Mouse (Mus musculus): ENCODE measurements around the gene Pla2g5. TPM values are rescaled to one million over a fixed set of nuclear protein-coding genes. Genes with fewer than 3 reads are reported as not detected.

Pla2g5 gene
- total and polyA plus RNA-seq, 3 experiments = 24.8 to 87.6 (median 33.0) TPM

- H3K9ac ChIP-seq (ENCODE audit: low read depth, low read length) = no peak overlapping the region
- H3K36me3 ChIP-seq (ENCODE audit: control insufficient read depth, insufficient read depth, low read length) = no peaks in the 10 kb centered on the region
- no peak overlapping the region for H3K27ac ChIP-seq
- H3K79me2 ChIP-seq (replicated peaks; ENCODE audit: control insufficient read depth, insufficient read depth, low read length) = no peaks in the 10 kb centered on the region
- no peak overlapping the region for H3K4me3 ChIP-seq
- intact Hi-C loops (cut with DNase I) = loop anchor here (1.0 kb wide), 1 partner anchor 18 kb away; no protein-coding TSS in a partner anchor
- 54% methylated on average over 6 of the region's 6 CpGs for WGBS
- H3K27me3 ChIP-seq (ENCODE audit: control insufficient read depth, insufficient read depth, low read length) = no peaks in the 10 kb centered on the region
- peaks cover 2% of the 10 kb centered on the region; the same call in 1 of the 2 replicates for H3K4me1 ChIP-seq (ENCODE audit: control insufficient read depth, insufficient read depth, low read length)
- TF ChIP-seq CTCF (IDR thresholded peaks at IDR 0.05) (no peak), EP300 (IDR thresholded peaks at IDR 0.05; ENCODE audit: insufficient read depth, low read depth, low read length) (no peak), POLR2A (IDR thresholded peaks at IDR 0.05; ENCODE audit: insufficient read depth, low read depth, low read length) (no peak)
- DNase-seq = no peak
Observed at GRCm38 (mm10) chr4:138865991-138866390, 2.7 kb upstream of the Pla2g5 start.

DNA sequence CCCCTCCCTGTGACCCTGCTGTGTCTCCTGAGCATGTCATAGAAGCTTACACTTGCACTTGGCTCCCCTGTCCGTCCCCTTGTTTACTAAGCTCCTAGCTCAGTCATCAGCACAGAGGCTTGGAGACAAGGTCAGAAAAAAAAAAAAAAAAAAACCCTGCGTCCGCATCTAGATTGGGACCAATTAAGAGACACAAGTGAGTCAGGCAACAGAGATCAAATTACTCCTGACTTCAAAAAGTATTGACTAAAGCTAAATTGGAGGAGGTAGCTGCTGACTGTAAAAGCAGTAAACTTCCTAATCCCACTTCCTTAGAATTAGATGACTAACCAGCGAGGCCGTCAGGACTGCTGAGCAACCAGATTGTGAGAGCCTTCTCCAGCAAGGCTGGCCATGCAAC, 1.8 kb upstream of the Pla2g5 start:
- intact Hi-C loops (cut with DNase I) = no loop called here
- H3K36me3 ChIP-seq (ENCODE audit: control insufficient read depth, insufficient read depth, low read length) = no peaks in the 10 kb centered on the region
- H3K27ac ChIP-seq = no peak overlapping the region
- DNase-seq = no peak
- peaks cover 2% of the 10 kb centered on the region; the same call in 1 of the 2 replicates for H3K4me1 ChIP-seq (ENCODE audit: control insufficient read depth, insufficient read depth, low read length)
- H3K79me2 ChIP-seq (replicated peaks; ENCODE audit: control insufficient read depth, insufficient read depth, low read length) = no peaks in the 10 kb centered on the region
- 37% methylated on average over 5 of the region's 5 CpGs for WGBS
- H3K9ac ChIP-seq (ENCODE audit: low read depth, low read length) = no peak overlapping the region
- TF ChIP-seq POLR2A (IDR thresholded peaks at IDR 0.05; ENCODE audit: insufficient read depth, low read depth, low read length) (no peak), EP300 (IDR thresholded peaks at IDR 0.05; ENCODE audit: insufficient read depth, low read depth, low read length) (no peak), CTCF (IDR thresholded peaks at IDR 0.05) (no peak)
- H3K4me3 ChIP-seq = no peak overlapping the region
- H3K27me3 ChIP-seq (ENCODE audit: control insufficient read depth, insufficient read depth, low read length) = no peaks in the 10 kb centered on the region

DNA sequence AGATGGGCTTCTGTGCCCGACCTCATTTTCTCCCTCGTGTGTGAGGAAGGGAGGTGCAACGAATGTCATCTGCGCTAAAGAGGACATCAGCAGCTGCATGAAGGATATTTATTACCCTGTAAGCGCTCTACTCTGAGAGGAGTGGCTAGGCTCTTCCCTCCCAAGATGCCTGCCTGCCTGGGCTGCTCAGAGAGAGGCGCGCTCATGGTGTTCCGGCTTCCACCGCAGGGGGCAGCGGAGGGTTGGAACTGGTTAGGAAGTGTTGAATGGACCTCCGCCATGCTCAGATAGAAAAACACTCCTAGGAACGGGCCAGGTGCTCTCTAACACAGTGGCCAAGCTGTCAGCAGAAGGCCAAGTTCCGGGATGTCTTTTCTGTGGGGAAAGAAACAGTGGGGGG, 3.6 kb downstream of the Pla2g5 start:
- peak in 1 of 2 experiments; percentile 71 for DNase-seq
- intact Hi-C loops (cut with DNase I) = no loop called here
- no peaks in the 10 kb centered on the region for H3K36me3 ChIP-seq (ENCODE audit: control insufficient read depth, insufficient read depth, low read length)
- H3K9ac ChIP-seq (ENCODE audit: low read depth, low read length) = no peak overlapping the region
- no peaks in the 10 kb centered on the region for H3K27me3 ChIP-seq (ENCODE audit: control insufficient read depth, insufficient read depth, low read length)
- peak; percentile 62 for TF ChIP-seq CTCF (IDR thresholded peaks at IDR 0.05)
- no peak for TF ChIP-seq POLR2A (IDR thresholded peaks at IDR 0.05; ENCODE audit: insufficient read depth, low read depth, low read length)
- H3K4me1 ChIP-seq (ENCODE audit: control insufficient read depth, insufficient read depth, low read length) = no peaks in the 10 kb centered on the region
- WGBS = 3% methylated on average over 13 of the region's 13 CpGs
- no peak overlapping the region for H3K4me3 ChIP-seq
- no peak overlapping the region for H3K27ac ChIP-seq
- H3K79me2 ChIP-seq (replicated peaks; ENCODE audit: control insufficient read depth, insufficient read depth, low read length) = no peaks in the 10 kb centered on the region

GRCm38 (mm10) chr4:138859245-138859644, 4.0 kb downstream of the Pla2g5 start:
- intact Hi-C loops (cut with DNase I) = no loop called here
- H3K27ac ChIP-seq = no peak overlapping the region
- no peak overlapping the region for H3K9ac ChIP-seq (ENCODE audit: low read depth, low read length)
- WGBS = 17% methylated on average over 9 of the region's 9 CpGs
- H3K79me2 ChIP-seq (replicated peaks; ENCODE audit: control insufficient read depth, insufficient read depth, low read length) = no peaks in the 10 kb centered on the region
- DNase-seq = no peak
- H3K36me3 ChIP-seq (ENCODE audit: control insufficient read depth, insufficient read depth, low read length) = no peaks in the 10 kb centered on the region
- TF ChIP-seq EP300 (IDR thresholded peaks at IDR 0.05; ENCODE audit: insufficient read depth, low read depth, low read length) (no peak), CTCF (IDR thresholded peaks at IDR 0.05) (no peak), POLR2A (IDR thresholded peaks at IDR 0.05; ENCODE audit: insufficient read depth, low read depth, low read length) (no peak)
- no peak overlapping the region for H3K4me3 ChIP-seq
- H3K4me1 ChIP-seq (ENCODE audit: control insufficient read depth, insufficient read depth, low read length) = no peaks in the 10 kb centered on the region
- H3K27me3 ChIP-seq (ENCODE audit: control insufficient read depth, insufficient read depth, low read length) = no peaks in the 10 kb centered on the region

DNA sequence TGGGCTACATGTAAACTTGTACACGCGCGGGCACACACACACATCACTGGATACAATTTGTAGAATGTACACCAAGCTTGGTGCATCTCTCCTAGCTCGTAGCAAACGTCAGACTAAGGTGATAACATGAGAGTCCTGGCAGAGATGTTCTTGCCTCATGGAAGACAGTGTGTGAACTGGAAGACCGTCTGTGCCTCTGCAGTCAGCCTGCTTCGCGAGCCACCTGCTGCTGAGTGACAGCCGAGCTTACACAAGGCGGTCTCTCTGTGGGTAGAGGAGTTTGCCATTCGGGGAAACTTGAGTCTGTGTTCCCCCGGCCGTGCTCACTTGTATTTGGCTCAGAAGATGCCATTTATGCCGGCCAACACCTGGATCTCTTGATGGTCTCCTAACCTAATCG, 4.8 kb downstream of the Pla2g5 start:
- Histone ChIP-seq H3K79me2 (replicated peaks; ENCODE audit: control insufficient read depth, insufficient read depth, low read length) (no peaks in the 10 kb centered on the region), H3K27me3 (ENCODE audit: control insufficient read depth, insufficient read depth, low read length) (no peaks in the 10 kb centered on the region), H3K4me3 (no peak overlapping the region), H3K27ac (no peak overlapping the region), H3K4me1 (ENCODE audit: control insufficient read depth, insufficient read depth, low read length) (no peaks in the 10 kb centered on the region), H3K9ac (ENCODE audit: low read depth, low read length) (no peak overlapping the region), H3K36me3 (ENCODE audit: control insufficient read depth, insufficient read depth, low read length) (no peaks in the 10 kb centered on the region)
- 67% methylated on average over 15 of the region's 15 CpGs for WGBS
- intact Hi-C loops (cut with DNase I) = no loop called here
- no peak for TF ChIP-seq POLR2A (IDR thresholded peaks at IDR 0.05; ENCODE audit: insufficient read depth, low read depth, low read length)
- no peak for TF ChIP-seq CTCF (IDR thresholded peaks at IDR 0.05)
- DNase-seq = no peak

DNA sequence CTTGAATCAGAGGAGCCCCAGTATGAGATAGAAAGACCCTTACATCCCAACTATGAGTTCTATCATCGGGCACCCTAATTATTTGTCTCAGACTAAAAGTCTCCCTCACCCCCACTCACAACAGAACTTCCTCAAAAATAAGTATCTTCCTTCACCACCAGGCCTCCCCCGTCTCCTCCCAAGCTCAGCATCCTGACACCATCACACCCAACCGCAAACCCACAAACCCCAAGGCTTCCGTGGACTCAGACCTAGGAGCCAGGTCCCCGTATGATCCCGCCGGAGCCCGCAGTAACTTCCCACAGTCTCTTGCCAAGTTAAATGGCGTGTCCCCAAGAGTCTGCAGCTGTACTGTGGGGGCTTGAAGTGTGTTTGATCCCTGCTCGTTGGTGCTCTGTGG, 5.7 kb downstream of the Pla2g5 start:
- no peak overlapping the region for H3K27ac ChIP-seq
- no peak for DNase-seq
- 67% methylated on average over 10 of the region's 10 CpGs for WGBS
- H3K79me2 ChIP-seq (replicated peaks; ENCODE audit: control insufficient read depth, insufficient read depth, low read length) = no peaks in the 10 kb centered on the region
- H3K9ac ChIP-seq (ENCODE audit: low read depth, low read length) = no peak overlapping the region
- intact Hi-C loops (cut with DNase I) = no loop called here
- H3K4me1 ChIP-seq (ENCODE audit: control insufficient read depth, insufficient read depth, low read length) = no peaks in the 10 kb centered on the region
- no peak for TF ChIP-seq CTCF (IDR thresholded peaks at IDR 0.05)
- TF ChIP-seq POLR2A (IDR thresholded peaks at IDR 0.05; ENCODE audit: insufficient read depth, low read depth, low read length) = no peak
- no peak for TF ChIP-seq EP300 (IDR thresholded peaks at IDR 0.05; ENCODE audit: insufficient read depth, low read depth, low read length)
- no peaks in the 10 kb centered on the region for H3K36me3 ChIP-seq (ENCODE audit: control insufficient read depth, insufficient read depth, low read length)
- no peaks in the 10 kb centered on the region for H3K27me3 ChIP-seq (ENCODE audit: control insufficient read depth, insufficient read depth, low read length)
- H3K4me3 ChIP-seq = no peak overlapping the region
